Mouse (Mus musculus): ENCODE results near the gene Slit3.

Gene Slit3

GRCm38 (mm10) chr11:35473617-35473996 lies 352.6 kb downstream of the Slit3 start:
- DNase-seq: no peak

DNA sequence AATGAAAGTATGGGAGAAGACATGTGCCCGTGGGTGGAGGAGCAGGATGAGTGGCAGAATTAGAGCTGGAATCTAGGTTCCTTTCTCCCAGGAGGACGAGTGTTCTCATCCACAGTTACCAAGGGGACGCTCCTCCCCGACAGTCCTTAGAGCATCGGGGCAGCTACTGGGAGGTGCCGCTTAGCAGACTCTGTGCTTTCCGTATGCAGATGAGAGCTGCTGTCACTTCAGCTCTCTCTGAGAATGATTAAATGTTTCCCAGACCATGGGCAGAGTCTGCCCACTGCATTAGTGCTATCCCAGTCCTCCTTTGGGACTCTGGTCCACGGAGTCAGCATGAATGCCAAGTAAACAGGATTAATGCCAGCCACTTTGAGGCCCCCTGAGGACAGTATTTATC lies 359.1 kb downstream of the Slit3 start:
- no peak for DNase-seq

GRCm38 (mm10) chr11:35481611-35482363 lies 360.8 kb downstream of the Slit3 start:
- no peak for DNase-seq

- no peak for DNase-seq
These were observed 366.9 kb downstream of the Slit3 start for GRCm38 (mm10) chr11:35487966-35488365.

GRCm38 (mm10) chr11:35491701-35492100 lies 370.7 kb downstream of the Slit3 start:
- DNase-seq: no peak

GRCm38 (mm10) chr11:35496874-35497273 lies 375.9 kb downstream of the Slit3 start:
- no peak for DNase-seq

- no peak for DNase-seq
These were observed 376.9 kb downstream of the Slit3 start for GRCm38 (mm10) chr11:35497961-35498360.

- no peak for DNase-seq
These were observed 381.1 kb downstream of the Slit3 start for GRCm38 (mm10) chr11:35502128-35502527.

DNA sequence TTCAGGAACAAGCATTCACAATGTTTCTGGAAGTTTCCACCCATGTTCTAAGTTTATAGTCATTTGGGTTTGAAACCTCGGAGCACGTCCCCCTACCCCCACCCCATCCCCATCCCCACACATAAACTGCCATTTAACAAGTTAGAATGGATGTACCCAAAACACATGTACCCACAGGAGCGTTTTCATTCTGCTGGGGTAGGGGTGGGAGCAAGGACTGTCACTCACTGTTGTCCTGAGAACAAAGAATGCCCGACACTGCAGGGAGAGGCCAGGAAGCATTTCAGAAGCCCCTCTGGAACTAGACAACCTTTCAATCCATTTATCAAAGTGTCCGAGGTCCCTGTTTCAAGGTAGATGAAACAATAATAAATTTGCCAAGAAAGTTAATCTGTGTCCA lies 383.0 kb downstream of the Slit3 start:
- DNase-seq: no peak

GRCm38 (mm10) chr11:35504916-35505315 lies 383.9 kb downstream of the Slit3 start:
- DNase-seq: no peak

DNA sequence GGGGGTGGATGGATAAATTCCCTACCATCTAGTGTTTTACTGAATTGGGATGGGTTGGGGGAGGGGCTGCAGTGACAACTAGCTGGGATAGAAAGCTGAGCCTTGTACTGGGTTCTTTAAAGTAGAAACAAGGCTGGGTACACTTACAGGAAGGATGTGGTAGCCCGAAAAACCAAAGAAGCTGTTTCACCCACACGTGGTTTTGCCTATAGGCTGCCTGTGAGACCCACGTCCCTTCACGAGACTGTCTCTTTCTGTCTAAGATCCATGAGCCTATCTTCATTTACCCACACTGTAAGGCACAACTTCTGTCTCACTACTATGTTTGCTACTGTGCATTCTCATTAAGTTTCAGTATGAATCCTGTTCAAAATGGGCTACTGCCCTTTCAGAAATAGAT lies 384.3 kb downstream of the Slit3 start:
- no peak for DNase-seq

GRCm38 (mm10) chr11:35505817-35506216 lies 384.8 kb downstream of the Slit3 start:
- DNase-seq: no peak

DNA sequence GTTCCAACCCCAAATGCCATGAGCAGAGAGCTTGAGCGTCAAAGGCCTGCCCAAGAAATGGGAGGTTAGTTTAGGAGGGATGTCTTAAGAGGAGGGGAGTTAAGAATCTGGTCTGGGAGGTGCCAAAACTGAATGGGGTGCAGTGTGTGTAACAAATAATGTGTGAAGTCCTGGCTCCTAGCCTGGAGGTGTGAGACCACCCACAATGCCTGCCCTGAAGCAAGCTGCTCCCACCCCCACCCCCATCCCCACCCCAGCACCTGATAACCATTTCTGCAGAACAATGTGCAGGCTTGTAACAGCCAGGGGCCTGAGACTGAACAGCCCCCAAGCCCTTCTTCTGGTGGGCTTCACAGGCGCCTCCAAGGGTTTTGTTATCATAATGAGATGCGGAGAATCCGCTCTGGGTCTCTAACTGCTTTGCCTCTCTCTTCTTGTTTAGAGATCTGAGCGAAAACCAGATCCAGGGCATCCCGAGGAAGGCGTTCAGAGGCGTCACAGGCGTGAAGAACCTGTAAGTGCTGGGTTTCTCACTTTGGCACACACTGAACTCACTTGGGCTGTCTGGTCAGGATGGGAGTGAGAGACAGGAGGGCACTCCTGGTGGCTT lies 386.9 kb downstream of the Slit3 start:
- DNase-seq: no peak

- DNase-seq: no peak
These were observed 391.7 kb downstream of the Slit3 start for GRCm38 (mm10) chr11:35512686-35513085.

DNA sequence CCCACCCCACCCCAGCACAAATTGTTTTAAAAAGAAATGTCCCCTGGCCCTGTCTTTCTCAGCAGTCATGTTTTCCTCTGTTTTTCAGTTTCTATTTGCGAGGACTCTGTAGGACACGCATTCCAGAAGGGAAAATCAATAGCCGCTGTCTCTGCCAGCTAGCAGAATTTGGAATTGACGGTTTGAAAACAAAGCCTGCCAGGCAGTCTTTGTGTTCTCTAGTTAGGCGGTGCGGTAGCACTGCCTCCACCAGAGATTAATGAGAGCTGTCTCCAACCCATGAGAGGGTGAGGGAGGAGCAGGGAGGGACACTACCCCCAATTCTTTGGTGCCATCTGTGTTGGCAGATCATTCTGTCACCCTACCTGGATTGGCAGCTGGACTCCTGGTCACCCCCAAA lies 392.3 kb downstream of the Slit3 start:
- DNase-seq: no peak

- no peak for DNase-seq
These were observed 401.9 kb downstream of the Slit3 start for GRCm38 (mm10) chr11:35522802-35523452.

GRCm38 (mm10) chr11:35523773-35524172 lies 402.7 kb downstream of the Slit3 start:
- DNase-seq: no peak

DNA sequence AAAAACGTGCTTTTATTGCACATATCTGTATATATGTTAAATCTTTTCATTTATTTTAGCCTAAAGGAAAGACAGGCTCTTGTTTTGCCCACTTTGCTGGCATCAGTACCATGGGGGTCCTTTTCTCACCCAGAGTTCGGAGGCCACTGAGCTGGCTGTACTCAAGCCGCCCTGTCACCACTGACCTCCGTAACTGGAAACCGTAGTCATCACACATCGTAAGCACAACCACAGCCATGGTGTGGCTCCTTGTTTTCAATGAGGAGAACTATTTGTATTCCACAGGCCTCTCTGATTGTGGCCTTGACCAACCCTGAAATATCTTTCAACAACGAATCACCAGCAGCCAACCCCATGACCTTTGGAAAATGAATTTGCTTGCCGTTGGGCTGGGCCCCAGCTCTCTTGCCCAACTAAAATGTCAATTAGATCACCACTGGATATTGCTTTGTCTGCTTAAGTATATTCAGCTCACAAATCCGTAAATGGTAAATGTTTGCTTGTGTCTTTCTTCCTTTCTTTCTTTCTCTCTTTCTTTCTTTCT lies 405.3 kb downstream of the Slit3 start:
- no peak for DNase-seq

- no peak for DNase-seq
These were observed 406.9 kb downstream of the Slit3 start for GRCm38 (mm10) chr11:35527816-35528462.

- DNase-seq: no peak
These were observed 414.0 kb downstream of the Slit3 start for GRCm38 (mm10) chr11:35535027-35535426.

DNA sequence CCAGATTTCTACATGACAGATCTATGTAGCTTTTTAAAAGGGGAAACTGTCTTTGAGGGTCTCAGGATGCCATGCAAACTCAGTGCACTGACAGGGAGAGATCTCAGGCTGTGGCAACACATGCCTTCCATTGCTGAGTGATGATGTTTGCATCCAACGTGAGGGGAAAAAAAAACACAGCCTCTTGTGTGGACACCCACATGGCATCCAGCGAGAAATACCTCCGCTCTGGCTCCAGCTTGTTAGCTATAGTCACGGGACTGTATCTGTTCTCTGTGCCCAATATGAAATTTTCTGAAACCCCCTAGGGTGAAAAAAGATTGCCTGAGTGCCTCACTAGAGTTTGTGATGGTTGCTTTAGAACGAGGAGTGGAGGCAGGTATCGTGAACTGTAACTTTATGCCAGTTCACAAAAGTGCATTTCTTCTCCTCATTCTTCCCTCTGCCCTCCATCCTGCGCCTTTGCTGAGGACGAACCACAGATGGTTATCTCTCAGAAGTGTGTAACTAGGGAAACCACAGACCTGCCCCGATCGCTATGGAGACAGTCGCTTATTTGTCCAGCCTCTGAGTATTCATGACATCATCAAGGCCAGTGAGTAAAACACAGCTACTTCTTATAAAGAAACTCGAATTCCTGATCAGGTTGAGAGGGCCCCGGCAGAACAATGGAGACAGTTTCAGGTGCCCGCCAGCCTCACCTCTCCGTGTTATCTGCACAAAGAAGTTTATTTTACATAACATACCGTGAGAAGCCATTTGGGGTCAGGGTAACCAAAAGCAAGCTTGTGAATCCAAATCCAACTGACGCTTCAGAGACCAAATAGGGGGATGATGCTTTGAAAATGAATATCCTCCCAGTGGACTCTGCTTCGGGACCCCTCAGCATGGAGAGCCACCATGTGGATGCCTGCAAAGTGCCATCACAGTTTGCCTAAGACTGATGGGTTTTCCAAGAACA lies 416.4 kb downstream of the Slit3 start:
- no peak for DNase-seq

- DNase-seq: no peak
These were observed 421.7 kb downstream of the Slit3 start for GRCm38 (mm10) chr11:35542731-35543130.
